Mouse (Mus musculus): ENCODE data around the gene AC140267.1. TPM values are rescaled to one million over a fixed set of nuclear protein-coding genes. Genes with fewer than 3 reads are reported as not detected.

Gene AC140267.1
- polyA plus RNA-seq, 1 experiment from 2014 or later, result not detected

- no peaks in the 10 kb centered on the region for H3K27me3 ChIP-seq
- no peaks in the 10 kb centered on the region for H3K9me3 ChIP-seq (replicated peaks)
- peaks cover 19% of the 10 kb centered on the region for H3K4me1 ChIP-seq (replicated peaks)
- 75% methylated on average over 2 of the region's 2 CpGs for WGBS
- no peak overlapping the region for H3K27ac ChIP-seq
- no peak overlapping the region for H3K4me3 ChIP-seq
- no peak overlapping the region for H3K4me2 ChIP-seq
- peaks cover 18% of the 10 kb centered on the region for H3K36me3 ChIP-seq
- no peak for ATAC-seq (replicated peaks; ENCODE audit: insufficient number of reproducible peaks, insufficient read depth, low FRiP score, low read depth)
- H3K9ac ChIP-seq, result no peak overlapping the region
These were observed 3.3 kb upstream of the AC140267.1 start for GRCm38 (mm10) chr15:80232331-80232730.

- H3K27ac ChIP-seq, result peak overlapping the region; percentile 69
- H3K4me3 ChIP-seq, result no peak overlapping the region
- H3K9me3 ChIP-seq (replicated peaks), result no peaks in the 10 kb centered on the region
- H3K36me3 ChIP-seq, result peaks cover 24% of the 10 kb centered on the region
- H3K4me1 ChIP-seq (replicated peaks), result peaks cover 19% of the 10 kb centered on the region
- H3K27me3 ChIP-seq, result no peaks in the 10 kb centered on the region
- WGBS, result 59% methylated on average over 4 of the region's 4 CpGs
- peak overlapping the region; percentile 81 for H3K4me2 ChIP-seq
- 0 out of 2 replicates have a peak overlapping the region, but pooled peaks have one; percentile 50 for H3K9ac ChIP-seq
- ATAC-seq (replicated peaks; ENCODE audit: insufficient number of reproducible peaks, insufficient read depth, low FRiP score, low read depth), result no peak
These were observed 2.6 kb upstream of the AC140267.1 start for GRCm38 (mm10) chr15:80233053-80233452.

- peaks cover 32% of the 10 kb centered on the region for H3K36me3 ChIP-seq
- H3K27ac ChIP-seq, result peak within 1 kb of the TSS; percentile 83
- WGBS, result under 1% methylated on average over 67 of the region's 67 CpGs
- no peaks in the 10 kb centered on the region for H3K9me3 ChIP-seq (replicated peaks)
- peak within 1 kb of the TSS; percentile 88 for H3K9ac ChIP-seq
- H3K4me1 ChIP-seq (replicated peaks), result peaks cover 19% of the 10 kb centered on the region
- H3K4me2 ChIP-seq, result peak within 1 kb of the TSS; percentile 81
- peak; percentile 98 for ATAC-seq (replicated peaks; ENCODE audit: insufficient number of reproducible peaks, insufficient read depth, low FRiP score, low read depth)
- peak within 1 kb of the TSS; percentile 82 for H3K4me3 ChIP-seq
- no peaks in the 10 kb centered on the region for H3K27me3 ChIP-seq
These were observed 1.7 kb upstream of the AC140267.1 start, which contains the start of gene Mief1 for GRCm38 (mm10) chr15:80233733-80234509. Mief1 (plus strand) TSS chr15:80234018.

- peaks cover 28% of the 10 kb centered on the region for H3K4me1 ChIP-seq (replicated peaks)
- no peak overlapping the region for H3K4me2 ChIP-seq
- no peak for ATAC-seq (replicated peaks; ENCODE audit: insufficient number of reproducible peaks, insufficient read depth, low FRiP score, low read depth)
- H3K27ac ChIP-seq, result no peak overlapping the region
- H3K27me3 ChIP-seq, result no peaks in the 10 kb centered on the region
- no peaks in the 10 kb centered on the region for H3K9me3 ChIP-seq (replicated peaks)
- no peak overlapping the region for H3K4me3 ChIP-seq
- H3K9ac ChIP-seq, result no peak overlapping the region
- H3K36me3 ChIP-seq, result peaks cover 61% of the 10 kb centered on the region
- 93% methylated on average over 12 of the region's 12 CpGs for WGBS
These were observed 12.5 kb downstream of the AC140267.1 start for GRCm38 (mm10) chr15:80248135-80248534.

GRCm38 (mm10) chr15:80248596-80248995, 13.0 kb downstream of the AC140267.1 start:
- WGBS, result 94% methylated on average over 1 of the region's 1 CpGs
- no peak for ATAC-seq (replicated peaks; ENCODE audit: insufficient number of reproducible peaks, insufficient read depth, low FRiP score, low read depth)
- Histone ChIP-seq H3K4me1 (replicated peaks) (peaks cover 32% of the 10 kb centered on the region), H3K9ac (no peak overlapping the region), H3K9me3 (replicated peaks) (no peaks in the 10 kb centered on the region), H3K4me3 (no peak overlapping the region), H3K27me3 (no peaks in the 10 kb centered on the region), H3K27ac (no peak overlapping the region), H3K36me3 (peaks cover 58% of the 10 kb centered on the region), H3K4me2 (no peak overlapping the region)

- ATAC-seq (replicated peaks; ENCODE audit: insufficient number of reproducible peaks, insufficient read depth, low FRiP score, low read depth), result no peak
- WGBS, result 90% methylated on average over 10 of the region's 10 CpGs
- no peak overlapping the region; the same call in 1 of the 2 replicates for H3K27ac ChIP-seq
These were observed 14.0 kb downstream of the AC140267.1 start for GRCm38 (mm10) chr15:80249672-80250071.

GRCm38 (mm10) chr15:80250586-80250985, 15.0 kb downstream of the AC140267.1 start:
- WGBS, result 24% methylated on average over 6 of the region's 6 CpGs
- peak overlapping the region; percentile 69 for H3K27ac ChIP-seq
- no peaks in the 10 kb centered on the region for H3K27me3 ChIP-seq
- H3K9me3 ChIP-seq (replicated peaks), result no peaks in the 10 kb centered on the region
- H3K9ac ChIP-seq, result 0 out of 2 replicates have a peak overlapping the region, but pooled peaks have one; percentile 29
- peaks cover 42% of the 10 kb centered on the region for H3K4me1 ChIP-seq (replicated peaks)
- H3K36me3 ChIP-seq, result peaks cover 43% of the 10 kb centered on the region
- 0 out of 2 replicates have a peak overlapping the region, but pooled peaks have one; percentile 2 for H3K4me2 ChIP-seq
- H3K4me3 ChIP-seq, result no peak overlapping the region
- ATAC-seq (replicated peaks; ENCODE audit: insufficient number of reproducible peaks, insufficient read depth, low FRiP score, low read depth), result no peak

More at GRCm38 (mm10) chr15:80249672-80250071, 14.0 kb downstream of the AC140267.1 start:
- no peak overlapping the region for H3K4me3 ChIP-seq
- H3K9ac ChIP-seq, result no peak overlapping the region
- H3K27me3 ChIP-seq, result no peaks in the 10 kb centered on the region
- H3K9me3 ChIP-seq (replicated peaks), result no peaks in the 10 kb centered on the region
- peaks cover 42% of the 10 kb centered on the region for H3K4me1 ChIP-seq (replicated peaks)
- H3K4me2 ChIP-seq, result no peak overlapping the region
- H3K36me3 ChIP-seq, result peaks cover 50% of the 10 kb centered on the region

GRCm38 (mm10) chr15:80253530-80253929, 17.9 kb downstream of the AC140267.1 start:
- H3K4me2 ChIP-seq, result no peak overlapping the region
- H3K4me1 ChIP-seq (replicated peaks), result peaks cover 64% of the 10 kb centered on the region
- H3K36me3 ChIP-seq, result peaks cover 37% of the 10 kb centered on the region

GRCm38 (mm10) chr15:80254207-80254606, 18.6 kb downstream of the AC140267.1 start:
- Histone ChIP-seq H3K4me2 (peak overlapping the region; percentile 79), H3K27ac (peak overlapping the region; percentile 99), H3K9ac (peak overlapping the region; percentile 69), H3K27me3 (no peaks in the 10 kb centered on the region), H3K4me1 (replicated peaks) (peaks cover 66% of the 10 kb centered on the region), H3K36me3 (peaks cover 30% of the 10 kb centered on the region), H3K4me3 (peak overlapping the region; percentile 95), H3K9me3 (replicated peaks) (no peaks in the 10 kb centered on the region)
- 30% methylated on average over 6 of the region's 6 CpGs for WGBS
- ATAC-seq (replicated peaks; ENCODE audit: insufficient number of reproducible peaks, insufficient read depth, low FRiP score, low read depth), result no peak

More at GRCm38 (mm10) chr15:80253530-80253929, 17.9 kb downstream of the AC140267.1 start:
- no peak for ATAC-seq (replicated peaks; ENCODE audit: insufficient number of reproducible peaks, insufficient read depth, low FRiP score, low read depth)
- Histone ChIP-seq H3K27me3 (no peaks in the 10 kb centered on the region), H3K9me3 (replicated peaks) (no peaks in the 10 kb centered on the region), H3K27ac (peak overlapping the region; percentile 99), H3K4me3 (no peak overlapping the region), H3K9ac (no peak overlapping the region)
- 25% methylated on average over 2 of the region's 2 CpGs for WGBS

GRCm38 (mm10) chr15:80254847-80255645, 19.4 kb downstream of the AC140267.1 start, which contains the start of gene Atf4:
Atf4 (plus strand) TSS chr15:80255184.
- no peaks in the 10 kb centered on the region for H3K9me3 ChIP-seq (replicated peaks)
- peak; percentile 91 for ATAC-seq (replicated peaks; ENCODE audit: insufficient number of reproducible peaks, insufficient read depth, low FRiP score, low read depth)
- H3K27me3 ChIP-seq, result no peaks in the 10 kb centered on the region
- H3K4me1 ChIP-seq (replicated peaks), result peaks cover 61% of the 10 kb centered on the region
- peak within 1 kb of the TSS; percentile 95 for H3K4me3 ChIP-seq
- peak within 1 kb of the TSS; percentile 99 for H3K9ac ChIP-seq
- under 1% methylated on average over 62 of the region's 62 CpGs for WGBS
- H3K4me2 ChIP-seq, result peak within 1 kb of the TSS; percentile 79
- H3K36me3 ChIP-seq, result peaks cover 22% of the 10 kb centered on the region
- H3K27ac ChIP-seq, result peak within 1 kb of the TSS; percentile 99

- under 1% methylated on average over 51 of the region's 51 CpGs for WGBS
These were observed 20.0 kb downstream of the AC140267.1 start for GRCm38 (mm10) chr15:80255646-80256121.

More at GRCm38 (mm10) chr15:80255646-80256121, 20.0 kb downstream of the AC140267.1 start:
- Histone ChIP-seq H3K9me3 (replicated peaks) (no peaks in the 10 kb centered on the region), H3K4me1 (replicated peaks) (peaks cover 55% of the 10 kb centered on the region), H3K27me3 (no peaks in the 10 kb centered on the region), H3K4me2 (peak overlapping the region; percentile 79), H3K9ac (peak overlapping the region; percentile 99), H3K4me3 (peak overlapping the region; percentile 95), H3K36me3 (peaks cover 25% of the 10 kb centered on the region), H3K27ac (peak overlapping the region; percentile 99)
- peak; percentile 54 for ATAC-seq (replicated peaks; ENCODE audit: insufficient number of reproducible peaks, insufficient read depth, low FRiP score, low read depth)
